Mouse (Mus musculus) ES-E14 (cell line): ENCODE measurements at regions not wholly inside any gene's neighbourhood (a gene's known extent, or its start where the extent isn't known, plus 50 kb on each side); places are given as distances from the start of the nearest gene placed in this dataset.

Source experiments
- DNase-seq: peaks from one replicate; pipeline ENCODE4 v3.0.0-alpha.2; 2013; ENCODE audit warnings: low read depth, low spot score
- H3K27ac ChIP-seq: 2 replicates; pipeline ENCODE4 v1.5.1; 2012; ENCODE audit warnings: low read depth, mild to moderate bottlenecking, low read length, moderate library complexity, mixed read lengths; ENCODE audit not compliant: poor library complexity, insufficient read depth, severe bottlenecking
- H3K36me3 ChIP-seq: 2 replicates; pipeline ENCODE4 v1.6.1; 2012; ENCODE audit warnings: mild to moderate bottlenecking, low read length, moderate library complexity, mixed read lengths; ENCODE audit not compliant: control insufficient read depth, poor library complexity, insufficient read depth, severe bottlenecking
- H3K4me1 ChIP-seq, 2 experiments: fragments of 150-350 bp in 1 of 2; sonication (generic) in 1 of 2; 2 replicates each; pipeline ENCODE4 v1.6.1; 2012; ENCODE audit warnings: low read length in 2 of 2, mild to moderate bottlenecking in 1 of 2, mixed read lengths in 1 of 2; ENCODE audit not compliant: control insufficient read depth in 2 of 2, insufficient read depth in 2 of 2, poor library complexity in 1 of 2
- H3K4me3 ChIP-seq, 2 experiments: fragments of 150-350 bp in 1 of 2; sonication (generic) in 1 of 2; 2 replicates each; pipeline ENCODE4 v1.5.1; 2012; ENCODE audit warnings: low read length in 2 of 2, low read depth in 1 of 2, mild to moderate bottlenecking in 1 of 2, mixed read lengths in 1 of 2; ENCODE audit not compliant: insufficient read depth in 1 of 2, poor library complexity in 1 of 2, severe bottlenecking in 1 of 2
- H3K9ac ChIP-seq: 2 replicates; pipeline ENCODE4 v1.6.1; 2012; ENCODE audit warnings: low read depth, mild to moderate bottlenecking, low read length, mixed read lengths; ENCODE audit not compliant: poor library complexity, insufficient read depth, severe bottlenecking
- H3K9me3 ChIP-seq: fragments of 150-350 bp; sonication (generic); 2 replicates; pipeline ENCODE4 v1.6.1; 2012; ENCODE audit warnings: low read depth, mild to moderate bottlenecking, low read length; ENCODE audit not compliant: control insufficient read depth, insufficient read depth
- CHD2 ChIP-seq: IDR thresholded peaks from 2 replicates; pipeline ENCODE4 v1.6.1; 2014; ENCODE audit warnings: mild to moderate bottlenecking, low read depth, low read length, inconsistent platforms
- HCFC1 ChIP-seq: IDR thresholded peaks from 2 replicates; pipeline ENCODE4 v1.6.1; 2012; ENCODE audit warnings: low read length, inconsistent platforms, borderline replicate concordance; ENCODE audit not compliant: insufficient read depth
- MAFK ChIP-seq: IDR thresholded peaks from 2 replicates; pipeline ENCODE4 v1.6.1; 2014; ENCODE audit warnings: mild to moderate bottlenecking, low read depth, low read length, inconsistent platforms; ENCODE audit not compliant: insufficient read depth
- ZC3H11A ChIP-seq: IDR thresholded peaks from 2 replicates; pipeline ENCODE4 v1.6.1; 2012; ENCODE audit warnings: low read depth, mild to moderate bottlenecking, inconsistent platforms, low read length, borderline replicate concordance
- ZNF384 ChIP-seq: IDR thresholded peaks from 2 replicates; pipeline ENCODE4 v1.6.1; 2012; ENCODE audit warnings: low read depth, low read length, inconsistent platforms
- in situ Hi-C, 2 experiments: fragments of 600-800 bp; cut with MboI; formaldehyde crosslinking; loops; one replicate each; pipeline ENCODE4 v1.15.1; 2025; ENCODE audit warnings: low sequenced_read_pairs in 2 of 2, inconsistent platforms in 1 of 2; ENCODE audit not compliant: unreplicated experiment in 2 of 2

DNA sequence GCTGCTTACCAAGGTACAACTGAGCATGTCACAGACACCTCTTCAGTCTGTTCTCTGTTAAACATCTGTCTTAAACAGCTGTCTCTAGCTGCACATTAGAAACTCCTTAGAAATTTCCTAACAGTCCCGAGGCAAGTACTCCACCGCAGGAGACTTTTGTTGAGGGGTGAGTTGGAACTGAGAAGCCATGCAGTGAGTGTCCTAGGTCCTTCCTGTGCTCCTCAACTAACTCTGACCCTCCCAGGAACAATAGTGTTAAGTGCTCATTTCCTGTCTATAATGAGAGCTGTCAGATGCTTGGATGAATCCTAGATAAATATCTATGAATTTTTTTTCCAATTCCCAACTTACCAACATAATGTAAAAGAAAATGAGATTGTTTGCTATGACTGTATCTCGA lies 141.1 kb downstream of the Slc35b3 start:
- Histone ChIP-seq H3K4me1 (no peaks in the 10 kb centered on the region), H3K36me3 (no peaks in the 10 kb centered on the region), H3K9ac (no peak overlapping the region), H3K9me3 (no peaks in the 10 kb centered on the region), H3K4me3 (no peak overlapping the region), H3K27ac (no peak overlapping the region)
- TF ChIP-seq HCFC1 (no peak), ZC3H11A (no peak), MAFK (no peak), ZNF384 (no peak), CHD2 (no peak)
- in situ Hi-C loops, result no loop called here
- DNase-seq, result no peak

DNA sequence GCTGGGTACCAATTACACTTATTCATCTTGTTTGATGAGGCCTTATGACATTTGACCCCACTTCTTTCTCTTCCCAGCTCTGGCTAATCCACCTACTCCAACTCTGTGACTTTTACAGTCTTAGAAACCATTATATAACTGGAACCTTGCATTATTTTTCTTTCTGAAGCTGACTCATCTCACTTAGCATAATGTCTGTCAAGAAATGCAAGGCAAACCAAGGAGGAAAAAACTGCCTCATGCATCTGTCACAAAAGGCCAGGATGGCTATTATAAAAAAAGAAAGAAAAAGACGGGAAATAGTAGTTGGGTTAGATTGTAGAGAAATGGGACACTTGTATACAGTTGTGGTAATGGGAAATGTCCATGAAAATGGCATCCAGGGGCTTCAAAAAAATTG lies 141.9 kb downstream of the Slc35b3 start:
- no peak overlapping the region for H3K4me3 ChIP-seq
- no peaks in the 10 kb centered on the region for H3K36me3 ChIP-seq
- H3K4me1 ChIP-seq, result no peaks in the 10 kb centered on the region
- no peak overlapping the region for H3K9ac ChIP-seq
- in situ Hi-C loops, result no loop called here
- DNase-seq, result no peak
- no peak overlapping the region for H3K27ac ChIP-seq
- no peak for TF ChIP-seq HCFC1
- no peak for TF ChIP-seq MAFK
- no peak for TF ChIP-seq CHD2
- no peak for TF ChIP-seq ZC3H11A
- no peak for TF ChIP-seq ZNF384
- no peaks in the 10 kb centered on the region for H3K9me3 ChIP-seq

DNA sequence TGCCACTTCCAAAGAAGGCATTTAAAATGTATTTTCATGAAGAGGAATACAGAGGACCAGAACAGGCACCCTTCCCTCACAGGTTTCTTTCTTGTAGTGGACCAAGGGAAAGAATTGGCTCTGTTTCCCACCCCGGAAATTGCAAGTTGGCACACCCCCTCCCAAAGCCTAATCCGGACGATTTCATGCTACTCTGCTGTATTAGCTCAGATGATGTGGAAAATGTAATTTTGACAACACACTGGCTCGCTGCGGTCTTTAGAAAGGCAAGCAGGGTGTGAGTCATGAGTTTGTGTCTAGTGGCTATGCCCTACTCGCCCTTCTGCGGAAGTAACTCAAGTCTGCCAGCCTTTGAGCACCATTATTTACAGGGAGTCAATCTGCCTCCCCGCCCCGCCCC lies 144.4 kb downstream of the Slc35b3 start:
- no peak for TF ChIP-seq CHD2
- no peak for TF ChIP-seq MAFK
- no peak for TF ChIP-seq ZNF384
- TF ChIP-seq HCFC1, result no peak
- Histone ChIP-seq H3K4me3 (no peak overlapping the region), H3K4me1 (no peaks in the 10 kb centered on the region), H3K36me3 (no peaks in the 10 kb centered on the region), H3K27ac (no peak overlapping the region), H3K9ac (no peak overlapping the region), H3K9me3 (no peaks in the 10 kb centered on the region)
- no peak for DNase-seq
- in situ Hi-C loops, result no loop called here

DNA sequence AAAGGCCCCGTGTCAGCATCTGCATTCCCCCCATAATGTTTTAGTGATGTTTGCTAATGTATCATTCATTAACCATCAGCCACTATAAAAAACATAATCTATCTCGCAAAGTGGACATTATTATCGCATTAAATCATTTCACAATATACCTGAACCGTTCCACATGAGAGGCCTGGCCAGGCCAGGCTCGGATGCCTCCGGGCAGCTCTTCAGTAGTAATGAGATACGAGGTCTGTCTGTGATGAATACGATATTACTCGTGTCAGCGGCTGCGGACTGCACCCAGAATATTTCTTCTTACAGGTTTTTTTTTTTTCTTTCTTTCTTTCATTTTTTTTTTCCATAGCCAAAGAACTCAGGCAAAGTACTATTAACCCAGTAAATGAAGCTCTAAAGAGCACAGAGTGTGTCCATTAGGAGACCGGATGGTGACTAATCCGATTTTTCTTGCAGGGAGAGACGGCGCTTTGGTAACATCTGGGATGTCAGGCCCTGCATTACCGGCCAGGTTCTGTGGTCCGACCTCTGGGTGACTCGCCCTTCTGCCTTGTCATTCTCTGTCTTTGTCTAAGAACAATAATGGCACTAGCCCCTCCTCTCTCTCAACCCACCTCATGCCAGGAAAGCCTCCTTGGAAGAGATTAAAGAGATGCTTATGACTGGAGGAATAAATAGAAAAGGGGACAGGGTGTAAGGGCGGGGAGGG lies 145.5 kb downstream of the Slc35b3 start:
- DNase-seq, result no peak
- no peaks in the 10 kb centered on the region for H3K9me3 ChIP-seq
- H3K4me1 ChIP-seq, result no peaks in the 10 kb centered on the region
- H3K27ac ChIP-seq, result no peak overlapping the region
- no peaks in the 10 kb centered on the region for H3K36me3 ChIP-seq
- in situ Hi-C loops, result no loop called here
- no peak overlapping the region for H3K4me3 ChIP-seq
- no peak overlapping the region for H3K9ac ChIP-seq
- TF ChIP-seq CHD2, result no peak
- TF ChIP-seq ZNF384, result no peak
- no peak for TF ChIP-seq HCFC1
- no peak for TF ChIP-seq ZC3H11A
- 0 out of 2 replicates have a peak, but pooled peaks have one; percentile 64 for TF ChIP-seq MAFK

DNA sequence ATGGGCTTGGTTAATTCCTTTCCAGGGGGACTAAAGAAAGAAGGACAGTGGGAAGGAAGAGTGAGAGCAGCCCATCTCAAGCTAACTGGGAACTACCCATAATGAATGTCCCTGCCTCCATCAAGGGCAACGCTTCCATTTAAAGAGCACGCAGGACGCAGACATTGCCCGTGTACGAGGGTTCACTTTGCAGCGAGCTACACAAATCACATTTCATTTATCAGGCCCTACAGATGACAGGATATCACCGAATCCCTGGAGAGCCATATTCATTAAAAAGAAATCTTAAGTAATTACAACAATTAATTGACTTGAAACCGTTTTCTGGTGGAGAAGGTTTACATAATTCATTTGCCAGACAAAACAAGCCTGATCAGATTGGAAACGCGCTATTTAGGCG lies 139.7 kb upstream of the Eef1e1 start:
- Histone ChIP-seq H3K4me1 (no peaks in the 10 kb centered on the region), H3K9ac (no peak overlapping the region), H3K9me3 (no peaks in the 10 kb centered on the region), H3K36me3 (no peaks in the 10 kb centered on the region), H3K4me3 (no peak overlapping the region), H3K27ac (no peak overlapping the region)
- in situ Hi-C loops, result no loop called here
- DNase-seq, result no peak
- TF ChIP-seq ZNF384, result no peak
- TF ChIP-seq MAFK, result no peak
- no peak for TF ChIP-seq CHD2
- no peak for TF ChIP-seq HCFC1
- no peak for TF ChIP-seq ZC3H11A
